Mouse (Mus musculus) ES-E14 (cell line): ENCODE measurements around the gene Aph1c. TPM values are rescaled to one million over a fixed set of nuclear protein-coding genes. Genes with fewer than 3 reads are reported as not detected.
A peak's percentile ranks its signal among the peaks of the same experiment; 100 is the strongest.

ENCODE experiments used
- DNase-seq: peaks from one replicate; pipeline ENCODE4 v3.0.0-alpha.2; 2013; ENCODE audit warnings: low read depth, low spot score
- H3K27ac ChIP-seq: 2 replicates; pipeline ENCODE4 v1.5.1; 2012; ENCODE audit warnings: low read depth, mild to moderate bottlenecking, low read length, moderate library complexity, mixed read lengths; ENCODE audit not compliant: poor library complexity, insufficient read depth, severe bottlenecking
- H3K36me3 ChIP-seq: 2 replicates; pipeline ENCODE4 v1.6.1; 2012; ENCODE audit warnings: mild to moderate bottlenecking, low read length, moderate library complexity, mixed read lengths; ENCODE audit not compliant: control insufficient read depth, poor library complexity, insufficient read depth, severe bottlenecking
- H3K4me1 ChIP-seq, 2 experiments: fragments of 150-350 bp in 1 of 2; sonication (generic) in 1 of 2; 2 replicates each; pipeline ENCODE4 v1.6.1; 2012; ENCODE audit warnings: low read length in 2 of 2, mild to moderate bottlenecking in 1 of 2, mixed read lengths in 1 of 2; ENCODE audit not compliant: control insufficient read depth in 2 of 2, insufficient read depth in 2 of 2, poor library complexity in 1 of 2
- H3K4me3 ChIP-seq, 2 experiments: fragments of 150-350 bp in 1 of 2; sonication (generic) in 1 of 2; 2 replicates each; pipeline ENCODE4 v1.5.1; 2012; ENCODE audit warnings: low read length in 2 of 2, low read depth in 1 of 2, mild to moderate bottlenecking in 1 of 2, mixed read lengths in 1 of 2; ENCODE audit not compliant: insufficient read depth in 1 of 2, poor library complexity in 1 of 2, severe bottlenecking in 1 of 2
- H3K9ac ChIP-seq: 2 replicates; pipeline ENCODE4 v1.6.1; 2012; ENCODE audit warnings: low read depth, mild to moderate bottlenecking, low read length, mixed read lengths; ENCODE audit not compliant: poor library complexity, insufficient read depth, severe bottlenecking
- H3K9me3 ChIP-seq: fragments of 150-350 bp; sonication (generic); 2 replicates; pipeline ENCODE4 v1.6.1; 2012; ENCODE audit warnings: low read depth, mild to moderate bottlenecking, low read length; ENCODE audit not compliant: control insufficient read depth, insufficient read depth
- CHD2 ChIP-seq: IDR thresholded peaks from 2 replicates; pipeline ENCODE4 v1.6.1; 2014; ENCODE audit warnings: mild to moderate bottlenecking, low read depth, low read length, inconsistent platforms
- HCFC1 ChIP-seq: IDR thresholded peaks from 2 replicates; pipeline ENCODE4 v1.6.1; 2012; ENCODE audit warnings: low read length, inconsistent platforms, borderline replicate concordance; ENCODE audit not compliant: insufficient read depth
- MAFK ChIP-seq: IDR thresholded peaks from 2 replicates; pipeline ENCODE4 v1.6.1; 2014; ENCODE audit warnings: mild to moderate bottlenecking, low read depth, low read length, inconsistent platforms; ENCODE audit not compliant: insufficient read depth
- ZC3H11A ChIP-seq: IDR thresholded peaks from 2 replicates; pipeline ENCODE4 v1.6.1; 2012; ENCODE audit warnings: low read depth, mild to moderate bottlenecking, inconsistent platforms, low read length, borderline replicate concordance
- ZNF384 ChIP-seq: IDR thresholded peaks from 2 replicates; pipeline ENCODE4 v1.6.1; 2012; ENCODE audit warnings: low read depth, low read length, inconsistent platforms
- in situ Hi-C, 2 experiments: fragments of 600-800 bp; cut with MboI; formaldehyde crosslinking; loops; one replicate each; pipeline ENCODE4 v1.15.1; 2025; ENCODE audit warnings: low sequenced_read_pairs in 2 of 2, inconsistent platforms in 1 of 2; ENCODE audit not compliant: unreplicated experiment in 2 of 2
- total RNA-seq: library from RNA; depleted of rRNA; stranded (reverse); fragments of 300-350 nt; gene quantifications from 2 replicates; pipeline ENCODE4 v1.2.3, GENCODE M21; 2012; rRNA removed

Gene Aph1c
- total RNA-seq, result 0.98 and 1.0 TPM in 2 replicates

DNA sequence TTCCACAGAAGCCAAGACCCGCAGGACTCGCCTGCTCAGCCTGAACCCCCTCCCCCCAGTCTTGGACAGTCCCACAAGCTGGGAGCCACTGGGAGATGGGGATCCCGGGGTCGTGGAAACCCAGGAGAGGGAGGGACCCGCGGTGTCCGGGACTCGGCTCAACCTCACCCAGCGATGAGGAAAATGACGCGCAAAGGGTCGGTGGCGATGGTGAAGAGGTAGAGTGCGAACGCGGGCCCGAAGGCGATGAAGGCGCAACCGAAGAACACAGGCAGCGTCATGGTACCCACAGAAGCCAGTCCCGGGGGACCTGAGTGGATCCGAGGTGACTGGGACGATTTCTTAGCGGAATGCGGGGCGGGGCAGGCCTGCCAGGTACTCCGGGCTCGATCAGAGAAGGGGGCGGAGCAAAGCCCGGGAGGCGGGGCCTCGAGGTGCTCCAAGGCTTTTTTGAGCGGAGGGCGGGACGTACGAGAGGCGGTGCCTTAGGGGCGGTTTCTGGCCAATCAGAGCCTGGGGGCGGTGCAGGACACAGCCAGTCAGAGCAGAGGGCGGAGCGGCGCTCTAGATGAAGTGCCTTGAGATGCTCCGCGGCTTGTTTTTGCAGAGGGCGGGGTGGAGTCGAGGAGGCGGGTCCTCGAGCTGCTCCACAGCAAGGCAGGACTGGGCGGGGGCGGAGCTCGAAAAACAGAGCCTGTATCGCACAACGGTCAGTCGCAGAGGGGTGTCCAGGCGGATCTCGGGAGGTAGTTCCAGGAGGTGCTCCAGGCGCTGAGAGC is at the start of gene Aph1c:
TSS of gene Aph1c (minus strand) at position 409 of the 779 bp plus-strand sequence.
- H3K4me3 ChIP-seq, result peak within 1 kb of the TSS; percentile 73 to 100

GRCm38 (mm10) chr9:66883500-66883899 is 49.0 kb upstream of the Aph1c start:
- no peak overlapping the region for H3K27ac ChIP-seq
- DNase-seq, result no peak
- no peak overlapping the region for H3K4me3 ChIP-seq
- H3K9me3 ChIP-seq, result no peaks in the 10 kb centered on the region
- no peaks in the 10 kb centered on the region for H3K4me1 ChIP-seq
- H3K36me3 ChIP-seq, result no peaks in the 10 kb centered on the region
- no peak for TF ChIP-seq ZC3H11A
- no peak for TF ChIP-seq CHD2
- TF ChIP-seq MAFK, result no peak
- no peak for TF ChIP-seq ZNF384
- no peak for TF ChIP-seq HCFC1
- in situ Hi-C loops, result no loop called here
- no peak overlapping the region for H3K9ac ChIP-seq

More for the DNA sequence above, at the start of gene Aph1c:
- peak; percentile 98 for DNase-seq
- Histone ChIP-seq H3K9me3 (no peaks in the 10 kb centered on the region), H3K27ac (no peak within 1 kb of the TSS), H3K36me3 (no peaks in the 10 kb centered on the region), H3K4me1 (no peaks in the 10 kb centered on the region), H3K9ac (peak within 1 kb of the TSS; percentile 62)
- TF ChIP-seq ZNF384, result no peak
- TF ChIP-seq CHD2, result peak; percentile 63; the same call in 1 of the 2 replicates
- in situ Hi-C loops, result no loop called here

GRCm38 (mm10) chr9:66882406-66882821 is 47.9 kb upstream of the Aph1c start:
- in situ Hi-C loops, result no loop called here
- Histone ChIP-seq H3K9ac (no peak overlapping the region), H3K4me1 (no peaks in the 10 kb centered on the region), H3K4me3 (no peak overlapping the region), H3K36me3 (no peaks in the 10 kb centered on the region), H3K27ac (no peak overlapping the region), H3K9me3 (no peaks in the 10 kb centered on the region)
- no peak for TF ChIP-seq HCFC1
- TF ChIP-seq ZC3H11A, result no peak
- no peak for TF ChIP-seq MAFK
- no peak for TF ChIP-seq CHD2
- TF ChIP-seq ZNF384, result no peak
- no peak for DNase-seq

DNA sequence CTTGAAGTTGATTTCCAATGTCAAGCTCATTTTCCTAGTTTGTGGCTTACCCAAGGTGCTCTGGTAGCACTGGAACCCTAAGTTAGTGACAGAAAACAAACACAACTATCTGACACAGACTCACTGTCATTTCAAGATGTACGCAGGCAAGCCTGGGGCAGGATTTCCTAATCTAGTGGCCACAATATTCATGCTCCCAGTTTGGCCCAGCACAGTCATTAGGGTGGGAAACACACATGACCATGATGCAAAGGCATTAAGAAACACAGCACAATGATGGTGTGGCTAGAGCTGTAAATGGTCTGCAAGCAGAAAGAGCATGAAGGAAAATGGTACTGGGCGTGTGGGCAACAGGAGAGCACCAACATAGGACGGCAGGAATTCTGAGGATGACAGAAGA is 47.3 kb upstream of the Aph1c start:
- H3K27ac ChIP-seq, result no peak overlapping the region
- H3K4me1 ChIP-seq, result no peaks in the 10 kb centered on the region
- H3K4me3 ChIP-seq, result no peak overlapping the region
- no peaks in the 10 kb centered on the region for H3K36me3 ChIP-seq
- no peak for TF ChIP-seq ZC3H11A
- no peak for TF ChIP-seq ZNF384
- TF ChIP-seq MAFK, result no peak
- TF ChIP-seq HCFC1, result no peak
- no peak for TF ChIP-seq CHD2
- H3K9ac ChIP-seq, result no peak overlapping the region
- no peaks in the 10 kb centered on the region for H3K9me3 ChIP-seq
- DNase-seq, result no peak
- in situ Hi-C loops, result no loop called here

GRCm38 (mm10) chr9:66880752-66881151 is 46.2 kb upstream of the Aph1c start:
- Histone ChIP-seq H3K9ac (no peak overlapping the region), H3K4me3 (no peak overlapping the region), H3K36me3 (no peaks in the 10 kb centered on the region), H3K4me1 (no peaks in the 10 kb centered on the region), H3K9me3 (no peaks in the 10 kb centered on the region), H3K27ac (no peak overlapping the region)
- in situ Hi-C loops, result no loop called here
- TF ChIP-seq MAFK (no peak), ZNF384 (no peak), HCFC1 (no peak), CHD2 (no peak), ZC3H11A (no peak)
- no peak for DNase-seq
